Mouse (Mus musculus) kidney, embryonic 16.5 days (tissue): Measurements from ENCODE around the gene Prl8a8. TPM values are rescaled to one million over a fixed set of nuclear protein-coding genes. Genes with fewer than 3 reads are reported as not detected.

Experiments
- ATAC-seq: fragments of 200-750 bp; cut with Nextera tagmentation; 2 replicates; pipeline ENCODE4 v1.8.0; 2017; ENCODE audit warnings: moderate TSS enrichment; ENCODE audit not compliant: low FRiP score, low TSS enrichment
- H3K27ac ChIP-seq: fragments of 300-500 bp; sonication (generic); 2 replicates; pipeline ENCODE4 v1.5.1; 2014; ENCODE audit warnings: low read length
- H3K27me3 ChIP-seq: fragments of 300-500 bp; sonication (generic); 2 replicates; pipeline ENCODE4 v1.6.1; 2014; ENCODE audit warnings: low read length, control low read depth, mixed read lengths; ENCODE audit not compliant: insufficient read depth
- H3K36me3 ChIP-seq: fragments of 300-500 bp; sonication (generic); 2 replicates; pipeline ENCODE4 v1.6.1; 2014; ENCODE audit warnings: low read length, control low read depth, mixed read lengths; ENCODE audit not compliant: insufficient read depth
- H3K4me1 ChIP-seq: fragments of 300-500 bp; sonication (generic); 2 replicates; pipeline ENCODE4 v1.6.1; 2014; ENCODE audit warnings: low read length, control low read depth, mixed read lengths; ENCODE audit not compliant: insufficient read depth
- H3K4me2 ChIP-seq: fragments of 300-500 bp; sonication (generic); replicated peaks from 2 replicates; pipeline ENCODE4 v1.6.1; 2014; ENCODE audit warnings: low read depth, low read length
- H3K4me3 ChIP-seq: fragments of 300-500 bp; sonication (generic); 2 replicates; pipeline ENCODE4 v1.5.1; 2014; ENCODE audit warnings: mild to moderate bottlenecking, low read length
- H3K9ac ChIP-seq: fragments of 300-500 bp; sonication (generic); replicated peaks from 2 replicates; pipeline ENCODE4 v1.6.1; 2014; ENCODE audit warnings: low read length
- H3K9me3 ChIP-seq: fragments of 300-500 bp; sonication (generic); 2 replicates; pipeline ENCODE4 v1.6.1; 2016; ENCODE audit warnings: low read length, control low read depth
- WGBS: fragments of 180-500 bp; shearing (Covaris S2); extraction: QIAGEN DNeasy Blood & Tissue Kit; methylation state at CpG from one replicate; pipeline ENCODE4 v1.1.7; 2014; 5-methylcytosine and 5-hydroxymethylcytosine counted together
- polyA plus RNA-seq: library from polyadenylated mRNA; unstranded; fragments of >200 nt; fragmentation: Nextera tagmentation; extraction: Ambion mirVana; gene quantifications from 2 replicates; pipeline ENCODE4 v1.2.1, GENCODE M21; 2015

Prl8a8 gene
- polyA plus RNA-seq = not detected in 2 replicates

- H3K27me3 ChIP-seq = no peaks in the 10 kb centered on the region
- no peak within 1 kb of the TSS for H3K9ac ChIP-seq
- no peak within 1 kb of the TSS for H3K27ac ChIP-seq
- no peaks in the 10 kb centered on the region for H3K4me1 ChIP-seq
- ATAC-seq = no peak
- WGBS = 80% methylated on average over 4 of the region's 4 CpGs
- H3K9me3 ChIP-seq = no peaks in the 10 kb centered on the region
- H3K4me3 ChIP-seq = no peak within 1 kb of the TSS
- no peaks in the 10 kb centered on the region for H3K36me3 ChIP-seq
- no peak within 1 kb of the TSS for H3K4me2 ChIP-seq
These were observed at the start of gene Prl8a8 for GRCm38 (mm10) chr13:27513117-27513516. Gene Prl8a8 (minus strand): TSS chr13:27513217.

GRCm38 (mm10) chr13:27553336-27553735, 40.3 kb upstream of the Prl8a8 start:
- H3K9ac ChIP-seq = no peak overlapping the region
- no peak overlapping the region for H3K4me2 ChIP-seq
- H3K9me3 ChIP-seq = no peaks in the 10 kb centered on the region
- no peak for ATAC-seq
- no peak overlapping the region for H3K4me3 ChIP-seq
- no peaks in the 10 kb centered on the region for H3K36me3 ChIP-seq
- no peak overlapping the region for H3K27ac ChIP-seq
- H3K27me3 ChIP-seq = no peaks in the 10 kb centered on the region
- H3K4me1 ChIP-seq = no peaks in the 10 kb centered on the region

- Histone ChIP-seq H3K4me1 (no peaks in the 10 kb centered on the region), H3K36me3 (no peaks in the 10 kb centered on the region), H3K27ac (no peak overlapping the region), H3K4me3 (no peak overlapping the region), H3K4me2 (no peak overlapping the region), H3K27me3 (no peaks in the 10 kb centered on the region), H3K9ac (no peak overlapping the region), H3K9me3 (no peaks in the 10 kb centered on the region)
- 82% methylated on average over 4 of the region's 4 CpGs for WGBS
- no peak for ATAC-seq
These were observed 10.1 kb upstream of the Prl8a8 start for GRCm38 (mm10) chr13:27523156-27523555.

- no peak overlapping the region for H3K27ac ChIP-seq
- WGBS = 55% methylated on average over 1 of the region's 1 CpGs
- H3K4me3 ChIP-seq = no peak overlapping the region
- H3K27me3 ChIP-seq = no peaks in the 10 kb centered on the region
- H3K36me3 ChIP-seq = no peaks in the 10 kb centered on the region
- no peak overlapping the region for H3K9ac ChIP-seq
- H3K9me3 ChIP-seq = no peaks in the 10 kb centered on the region
- no peak; the same call in 1 of the 2 replicates for ATAC-seq
- no peaks in the 10 kb centered on the region for H3K4me1 ChIP-seq
- H3K4me2 ChIP-seq = no peak overlapping the region
These were observed 5.4 kb downstream of the Prl8a8 start for GRCm38 (mm10) chr13:27507645-27508044.

Other genes starting within 250 kb of the Prl8a8 start
- gene Prl6a1, start 200.6 kb downstream of the Prl8a8 start, polyA plus RNA-seq = not detected in 2 replicates
- gene Prl8a2, start 167.5 kb downstream of the Prl8a8 start, polyA plus RNA-seq = not detected in 2 replicates
- gene Prl2b1, start 122.4 kb downstream of the Prl8a8 start, polyA plus RNA-seq = not detected in 2 replicates
- not detected in 2 replicates for gene Prl8a6, start 74.5 kb downstream of the Prl8a8 start, polyA plus RNA-seq
- not detected in 2 replicates for gene Prl8a9, start 51.4 kb upstream of the Prl8a8 start, polyA plus RNA-seq
- gene Prl8a1, start 69.0 kb upstream of the Prl8a8 start, polyA plus RNA-seq = not detected in 2 replicates
- not detected in 2 replicates for gene Prl7b1, start 97.4 kb upstream of the Prl8a8 start, polyA plus RNA-seq
- gene Prl7a1, start 129.3 kb upstream of the Prl8a8 start, polyA plus RNA-seq = not detected in 2 replicates
- not detected in 2 replicates for gene Prl7a2, start 154.8 kb upstream of the Prl8a8 start, polyA plus RNA-seq
- gene Prl7d1, start 203.5 kb upstream of the Prl8a8 start, polyA plus RNA-seq = not detected in 2 replicates